Mouse (Mus musculus) spleen, adult 2 months (tissue): ENCODE measurements at regions not wholly inside any gene's neighbourhood (a gene's known extent, or its start where the extent isn't known, plus 50 kb on each side); places are given as distances from the start of the nearest gene placed in this dataset.

Experiments
- CTCF ChIP-seq: fragments of 200-500 bp; IDR thresholded peaks from 2 replicates; pipeline ENCODE4 v1.5.1; 2011; ENCODE audit warnings: mild to moderate bottlenecking, inconsistent platforms; ENCODE audit not compliant: insufficient read depth, insufficient read length, insufficient replicate concordance; ENCODE audit errors: extremely low read depth
- POLR2A ChIP-seq: fragments of 200-500 bp; IDR thresholded peaks from 2 replicates; pipeline ENCODE4 v1.6.1; 2011; ENCODE audit warnings: low read depth, low read length, inconsistent platforms

GRCm38 (mm10) chr3:101208751-101209150 is 79.0 kb downstream of the Cd2 start:
- TF ChIP-seq POLR2A: no peak
- TF ChIP-seq CTCF: no peak
